Mouse (Mus musculus) kidney, postnatal 14 days (tissue): ENCODE data around the gene Gm49354.
"Not testable (repeated sequence)": the region's sequence is repeated elsewhere in the genome, so short reads cannot be mapped to it uniquely, and the experiment has no call there.

Experiments
- DNase-seq: peaks from one replicate; pipeline ENCODE4 v3.0.0; 2022; ENCODE audit warnings: mixed read lengths

The Gm49354 gene

GRCm38 (mm10) chr13:59782145-59782544 lies at the start of gene Gm49354:
Gene Gm49354 (minus strand): TSS chr13:59782245.
- DNase-seq = no peak

- DNase-seq = peak; percentile 39
These were observed 43.9 kb upstream of the Gm49354 start for GRCm38 (mm10) chr13:59825966-59826365.

- DNase-seq = peak; percentile 97
These were observed 40.7 kb upstream of the Gm49354 start, which contains the start of gene Tut7 for GRCm38 (mm10) chr13:59822507-59823462. Gene Tut7 (minus strand): TSS chr13:59823147.

DNA sequence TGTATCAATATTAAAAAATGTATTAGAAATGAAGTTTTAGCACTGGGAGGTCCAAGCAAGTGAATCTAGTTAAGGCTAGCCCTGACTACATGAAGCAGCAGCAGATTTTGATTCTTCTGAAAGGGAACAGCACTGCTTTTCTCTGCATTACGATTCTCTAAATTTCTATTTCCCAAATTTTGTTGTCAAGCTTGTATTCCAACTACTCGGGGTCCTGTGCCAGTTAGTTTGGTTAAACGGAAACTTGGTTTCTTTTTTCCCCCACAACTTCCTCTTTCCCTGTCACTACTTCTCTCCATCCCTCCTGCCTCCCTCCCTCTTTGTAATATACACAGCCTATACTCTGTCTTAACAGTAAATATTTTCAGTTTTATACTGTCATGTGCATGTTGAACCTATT lies 38.8 kb upstream of the Gm49354 start:
- no peak for DNase-seq

DNA sequence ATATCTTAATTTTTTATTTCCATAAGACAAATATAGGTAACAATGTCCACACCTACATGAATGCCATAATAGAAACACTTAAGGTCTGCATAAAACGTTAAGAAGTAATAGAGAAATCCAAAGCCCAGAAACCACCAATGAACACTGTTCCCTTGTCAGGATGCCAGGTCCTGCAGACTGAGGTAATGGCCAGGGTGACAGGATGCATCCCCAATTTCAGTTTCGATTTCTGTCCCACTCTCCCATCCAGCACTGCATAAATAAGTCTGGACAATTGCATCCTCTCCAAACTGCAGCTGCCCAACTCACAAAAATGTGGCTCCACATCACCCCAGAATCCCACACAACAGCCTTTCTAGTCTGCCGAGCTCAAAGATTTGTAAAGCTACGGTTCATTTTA lies 38.1 kb upstream of the Gm49354 start:
- peak; percentile 51 for DNase-seq

GRCm38 (mm10) chr13:59817352-59817751 lies 35.3 kb upstream of the Gm49354 start:
- DNase-seq = no peak

- no peak for DNase-seq
These were observed 32.1 kb upstream of the Gm49354 start for GRCm38 (mm10) chr13:59814109-59814591.

- DNase-seq = no peak
These were observed 29.5 kb upstream of the Gm49354 start for GRCm38 (mm10) chr13:59811581-59811980.

- peak; percentile 14 for DNase-seq
These were observed 19.0 kb upstream of the Gm49354 start for GRCm38 (mm10) chr13:59801000-59801399.

GRCm38 (mm10) chr13:59800077-59800476 lies 18.0 kb upstream of the Gm49354 start:
- no peak for DNase-seq

- no peak for DNase-seq
These were observed 16.3 kb upstream of the Gm49354 start for GRCm38 (mm10) chr13:59798306-59798705.

DNA sequence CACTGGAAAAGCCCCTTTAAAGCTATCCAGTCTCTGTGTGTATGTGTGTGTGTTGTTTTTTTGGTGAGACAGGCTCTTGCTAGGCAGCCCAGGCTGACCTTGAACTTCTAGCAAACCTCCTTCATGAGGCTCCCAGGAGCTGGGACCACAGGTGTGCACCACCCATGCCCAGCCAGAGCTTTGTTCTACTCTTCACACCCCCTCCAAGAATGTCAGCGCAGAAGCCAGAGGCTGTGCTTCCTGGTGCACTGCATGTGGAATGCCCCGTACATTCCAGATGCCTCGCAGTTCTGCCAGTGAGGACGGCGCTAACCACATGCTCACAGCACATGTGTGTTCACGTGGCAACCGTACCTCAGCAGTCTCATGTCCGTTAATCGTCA lies 14.4 kb upstream of the Gm49354 start:
- DNase-seq = no peak

DNA sequence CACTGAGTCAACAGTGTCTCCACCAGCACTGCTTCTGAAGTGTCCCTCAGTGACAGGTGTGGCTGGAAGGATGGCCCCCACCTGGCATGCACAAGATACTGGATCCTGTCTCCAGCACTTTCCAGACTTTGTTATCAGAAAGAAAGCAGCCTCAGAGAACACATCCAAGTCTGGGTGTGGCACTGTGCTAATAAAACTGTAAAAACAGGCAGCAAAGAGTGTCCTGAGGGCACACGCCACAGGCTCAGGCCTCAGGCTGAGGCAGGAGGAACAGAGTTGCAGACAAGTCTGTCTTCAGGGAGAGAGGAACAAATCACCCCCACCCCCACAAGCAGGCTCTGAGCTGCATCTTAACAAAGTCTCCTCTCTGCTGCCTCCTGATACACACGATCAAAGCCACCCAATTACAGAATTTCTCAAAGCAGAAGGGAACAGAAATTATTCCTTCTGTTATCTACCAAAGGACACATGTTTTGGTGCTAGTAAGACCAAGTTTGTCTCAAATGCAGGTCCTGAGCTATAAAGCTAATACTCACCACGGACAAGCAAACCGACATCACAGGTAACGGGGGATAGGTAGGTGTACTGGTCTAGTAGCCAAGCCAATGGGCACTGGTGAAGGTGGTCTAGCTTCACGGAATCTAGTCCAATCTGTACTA lies 13.9 kb upstream of the Gm49354 start:
- no peak for DNase-seq

DNA sequence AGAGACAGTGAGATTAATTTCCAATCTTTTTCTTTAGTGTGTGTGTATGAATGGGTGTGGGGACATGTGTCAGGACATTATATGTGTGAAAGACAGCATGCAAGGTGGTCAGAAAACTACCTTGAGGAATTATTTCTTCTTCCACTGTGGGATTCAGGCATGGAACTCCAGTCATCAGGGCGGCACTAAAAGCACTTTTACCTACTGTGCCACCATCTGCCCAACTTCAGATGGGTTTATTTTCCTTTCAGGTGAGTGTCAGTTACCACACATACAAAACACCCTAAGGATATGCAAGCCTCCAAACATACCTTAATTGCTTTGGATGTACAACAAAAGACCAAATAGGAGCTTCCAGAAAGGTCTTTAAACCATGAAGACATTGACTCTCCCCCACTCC lies 12.7 kb upstream of the Gm49354 start:
- no peak for DNase-seq

DNA sequence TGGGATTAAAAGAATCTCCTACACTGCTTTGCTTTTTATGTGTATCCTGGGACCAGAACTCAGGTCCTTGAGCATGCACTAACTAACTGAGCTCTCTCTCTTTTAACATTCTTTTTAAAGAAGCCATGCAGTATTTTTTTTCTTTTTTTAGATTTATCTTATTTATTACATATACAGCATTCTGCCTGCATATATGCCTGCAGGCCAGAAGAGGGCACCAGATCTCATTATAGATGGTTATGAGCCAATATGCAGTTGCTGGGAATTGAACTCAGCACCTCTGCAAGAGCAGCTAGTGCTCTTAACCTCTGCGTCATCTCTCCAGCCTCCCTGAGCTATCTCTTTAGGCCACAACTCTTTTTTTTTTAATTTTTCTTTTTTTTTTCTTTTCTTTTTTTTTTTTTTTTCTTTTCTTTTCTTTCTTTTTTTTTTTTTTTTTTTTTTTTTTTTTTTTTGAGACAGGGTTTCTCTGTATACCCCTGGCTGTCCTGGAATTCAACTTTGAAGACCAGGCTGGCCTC lies 2.2 kb downstream of the Gm49354 start:
- DNase-seq = not testable (repeated sequence)

DNA sequence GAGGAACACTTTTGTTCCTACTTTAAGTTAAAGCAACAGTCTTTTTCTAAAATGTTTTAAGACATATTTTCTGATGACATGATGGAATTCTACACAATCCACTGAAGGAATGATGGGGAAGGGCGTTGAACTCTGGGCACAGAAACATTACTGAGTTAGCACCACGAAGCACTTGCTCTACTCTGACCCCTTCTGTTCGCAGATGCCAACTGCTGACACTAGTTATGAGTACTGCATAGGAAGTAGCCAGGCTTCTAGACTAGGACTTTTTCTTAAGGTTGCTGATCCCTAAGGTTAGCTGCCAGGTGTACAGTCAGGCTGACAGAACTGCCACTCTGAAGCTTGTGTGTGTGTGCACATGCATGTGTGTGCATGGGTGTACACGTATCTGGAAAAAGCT lies 2.8 kb downstream of the Gm49354 start:
- no peak for DNase-seq

DNA sequence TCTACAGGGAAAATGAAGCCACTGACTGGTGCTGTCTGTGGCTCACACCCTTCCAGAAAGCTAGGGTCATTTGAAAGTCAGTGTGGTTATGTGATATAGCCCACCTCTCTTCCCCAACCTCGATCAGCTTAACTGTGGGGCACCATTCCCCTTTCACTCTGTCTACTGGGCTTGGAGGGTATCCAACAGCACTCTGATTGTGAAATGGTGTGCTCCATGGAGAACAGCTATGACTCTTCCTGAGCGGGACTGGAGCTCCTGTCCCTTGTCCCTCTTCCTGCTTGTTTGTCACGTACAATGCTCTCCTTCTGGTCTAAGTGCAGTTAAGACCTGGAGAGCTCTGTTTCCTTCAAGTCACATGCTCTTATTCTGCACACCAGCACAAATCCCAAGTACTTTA lies 6.9 kb downstream of the Gm49354 start:
- no peak for DNase-seq

DNA sequence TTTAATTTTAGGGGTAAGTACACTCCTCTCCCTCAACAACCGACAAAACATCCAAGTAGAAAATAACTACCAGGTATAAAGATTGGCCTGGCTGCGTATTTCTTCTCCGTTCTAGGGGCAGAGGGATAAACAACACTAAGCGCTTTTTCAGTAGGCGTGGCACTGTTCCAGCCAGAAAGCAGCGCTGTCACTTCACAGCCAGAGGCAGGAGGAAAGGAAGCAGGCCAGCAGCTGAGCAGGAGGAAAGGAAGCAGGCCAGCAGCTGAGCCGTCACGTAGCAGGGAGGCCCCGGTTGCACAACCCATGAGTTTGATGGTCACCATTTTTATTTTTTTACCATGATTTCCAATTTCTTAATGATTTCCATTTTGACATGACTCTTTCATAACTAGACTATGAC lies 10.8 kb downstream of the Gm49354 start:
- DNase-seq = peak; percentile 85

DNA sequence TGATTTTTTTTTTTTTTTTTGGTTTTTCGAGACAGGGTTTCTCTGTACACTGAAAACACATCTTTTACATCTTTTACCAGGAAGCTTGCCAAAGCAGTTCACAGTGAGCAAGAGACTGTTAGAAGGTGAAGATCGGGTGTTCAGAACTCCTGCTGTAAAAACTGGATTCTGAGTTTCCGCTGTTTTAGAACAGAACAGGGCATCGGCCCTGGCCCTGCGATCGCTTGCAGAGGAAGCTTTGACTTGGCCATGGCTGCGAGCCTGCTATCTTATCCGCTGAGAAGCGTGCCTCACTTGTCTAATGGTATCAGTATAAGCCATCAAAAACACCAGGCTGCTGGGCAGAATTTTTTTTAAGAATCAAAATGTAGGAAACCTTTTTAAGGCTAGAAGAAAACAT lies 11.2 kb downstream of the Gm49354 start:
- DNase-seq = no peak

DNA sequence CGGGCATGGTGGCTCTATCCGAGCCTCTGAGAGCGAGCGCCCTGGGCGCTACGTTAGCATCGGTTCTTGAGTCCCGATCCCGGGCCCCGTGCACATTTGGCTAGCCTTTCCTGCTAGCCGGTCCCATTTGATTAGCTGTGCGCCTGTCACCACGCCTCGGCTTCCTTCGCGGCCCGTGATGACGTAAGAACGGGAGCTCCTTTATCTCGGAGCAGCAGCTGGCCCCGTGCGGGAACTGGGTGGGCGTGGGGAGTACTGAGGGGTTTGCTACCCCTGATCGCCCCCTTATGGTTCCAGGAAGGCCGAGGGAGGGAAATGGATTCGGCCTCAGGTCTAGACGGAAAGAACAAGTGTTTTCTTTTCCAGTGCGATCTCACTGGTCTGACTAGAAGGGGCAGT lies 11.9 kb downstream of the Gm49354 start:
- peak; percentile 88 for DNase-seq

GRCm38 (mm10) chr13:59769296-59770163 lies 12.5 kb downstream of the Gm49354 start, which contains the start of gene Isca1:
Gene Isca1 (minus strand): TSS chr13:59769810.
- DNase-seq = peak; percentile 99

DNA sequence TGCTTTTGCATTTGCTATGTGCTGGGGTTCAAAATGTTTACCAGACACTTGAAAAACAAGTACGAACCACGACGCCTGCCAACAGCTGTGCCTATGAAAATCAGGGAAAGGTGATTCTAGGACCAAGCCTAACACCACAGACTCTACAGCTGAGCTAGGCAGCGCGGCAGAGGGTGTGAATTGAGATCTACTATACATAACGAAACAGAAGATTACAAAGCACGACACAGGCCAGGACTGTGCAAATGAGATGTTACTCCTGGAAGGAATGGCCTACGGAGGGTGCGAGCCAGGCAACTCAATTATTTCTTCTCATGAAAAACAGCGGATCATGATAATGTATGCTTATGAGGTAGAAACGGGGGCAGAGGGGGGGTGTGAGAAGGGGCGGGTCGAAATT lies 13.5 kb downstream of the Gm49354 start:
- DNase-seq = no peak
